Mouse (Mus musculus): ENCODE results near the gene Tmem189. TPM values are rescaled to one million over a fixed set of nuclear protein-coding genes. Genes with fewer than 3 reads are reported as not detected.
A peak's percentile ranks its signal among the peaks of the same experiment; 100 is the strongest.

The Tmem189 gene
- polyA plus RNA-seq (2014; fragmentation: Nextera tagmentation; extraction: Ambion mirVana): 40.0 and 40.6 TPM in 2 replicates

DNA sequence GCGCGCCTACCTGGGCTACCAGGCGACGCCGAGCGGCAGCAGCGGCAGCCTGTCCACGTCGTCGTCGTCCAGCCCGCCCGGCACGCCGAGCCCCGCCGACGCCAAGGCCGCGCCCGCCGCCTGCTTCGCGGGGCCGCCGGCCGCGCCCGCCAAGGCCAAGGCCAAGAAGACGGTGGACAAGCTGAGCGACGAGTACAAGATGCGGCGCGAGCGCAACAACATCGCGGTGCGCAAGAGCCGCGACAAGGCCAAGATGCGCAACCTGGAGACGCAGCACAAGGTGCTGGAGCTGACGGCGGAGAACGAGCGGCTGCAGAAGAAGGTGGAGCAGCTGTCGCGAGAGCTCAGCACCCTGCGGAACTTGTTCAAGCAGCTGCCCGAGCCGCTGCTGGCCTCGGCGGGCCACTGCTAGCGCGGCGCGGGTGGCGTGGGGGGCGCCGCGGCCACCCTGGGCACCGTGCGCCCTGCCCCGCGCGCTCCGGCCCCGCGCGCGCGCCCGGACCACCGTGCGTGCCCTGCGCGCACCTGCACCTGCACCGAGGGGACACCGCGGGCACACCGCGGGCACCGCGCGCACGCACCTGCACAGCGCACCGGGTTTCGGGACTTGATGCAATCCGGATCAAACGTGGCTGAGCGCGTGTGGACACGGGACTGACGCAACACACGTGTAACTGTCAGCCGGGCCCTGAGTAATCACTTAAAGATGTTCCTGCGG, at the start of gene Tmem189:
Gene Tmem189, minus strand, starts transcription at position 322 of the 718 bp plus-strand sequence.
- Histone ChIP-seq H3K36me3 (ENCODE audit: control insufficient read depth, insufficient read depth, low read length) (no peaks in the 10 kb centered on the region), H3K4me1 (ENCODE audit: control insufficient read depth, insufficient read depth, low read length) (0 out of 2 replicates have a peak, but pooled peaks cover 3% of the 10 kb centered on the region), H3K9me3 (ENCODE audit: control insufficient read depth, low read length) (no peaks in the 10 kb centered on the region), H3K9ac (ENCODE audit: low read depth, low read length) (peak within 1 kb of the TSS; percentile 81), H3K27me3 (replicated peaks; ENCODE audit: control insufficient read depth, insufficient read depth, low read length) (no peaks in the 10 kb centered on the region; the same call in 1 of the 2 replicates), H3K4me2 (ENCODE audit: low read depth, low read length) (peak within 1 kb of the TSS; percentile 98), H3K4me3 (ENCODE audit: low read depth, low read length) (peak within 1 kb of the TSS; percentile 74), H3K27ac (replicated peaks; ENCODE audit: low read depth, low read length) (peak within 1 kb of the TSS; percentile 74)
- peak; percentile 30 for ATAC-seq (ENCODE audit: low read depth)
- under 1% methylated on average over 39 of the region's 99 CpGs for WGBS
- peak; percentile 85 for DNase-seq (ENCODE audit: low spot score)

DNA sequence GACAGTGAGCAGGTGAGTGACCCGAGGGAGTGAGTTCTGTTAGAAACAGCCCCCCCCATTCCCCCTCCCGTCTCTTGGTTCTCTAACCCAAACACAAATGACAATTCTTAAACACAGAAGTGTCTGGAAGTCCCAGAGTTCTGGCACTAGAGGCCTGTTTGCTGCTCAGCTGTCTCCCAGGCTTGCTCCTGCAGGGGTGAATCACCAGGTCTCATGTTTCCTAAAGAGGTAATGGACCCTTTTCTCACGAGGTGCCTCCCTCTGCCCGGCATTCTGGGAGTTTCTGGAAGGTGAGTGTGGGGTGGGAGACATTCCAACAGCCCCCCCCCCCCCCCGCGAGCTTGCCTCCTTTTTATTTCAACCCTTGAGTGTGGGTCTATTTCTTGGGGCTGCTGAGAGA, 49.4 kb upstream of the Tmem189 start:
- no peak overlapping the region for H3K4me2 ChIP-seq (ENCODE audit: low read depth, low read length)
- H3K4me3 ChIP-seq (ENCODE audit: low read depth, low read length): no peak overlapping the region
- DNase-seq (ENCODE audit: low spot score): peak; percentile 79
- 18% methylated on average over 4 of the region's 6 CpGs for WGBS
- no peaks in the 10 kb centered on the region for H3K36me3 ChIP-seq (ENCODE audit: control insufficient read depth, insufficient read depth, low read length)
- peaks cover 13% of the 10 kb centered on the region for H3K4me1 ChIP-seq (ENCODE audit: control insufficient read depth, insufficient read depth, low read length)
- no peak overlapping the region for H3K9ac ChIP-seq (ENCODE audit: low read depth, low read length)
- peak overlapping the region; percentile 28 for H3K27ac ChIP-seq (replicated peaks; ENCODE audit: low read depth, low read length)
- ATAC-seq (ENCODE audit: low read depth): peak; percentile 48; the same call in 1 of the 2 replicates
- H3K27me3 ChIP-seq (replicated peaks; ENCODE audit: control insufficient read depth, insufficient read depth, low read length): no peaks in the 10 kb centered on the region
- H3K9me3 ChIP-seq (ENCODE audit: control insufficient read depth, low read length): no peaks in the 10 kb centered on the region

DNA sequence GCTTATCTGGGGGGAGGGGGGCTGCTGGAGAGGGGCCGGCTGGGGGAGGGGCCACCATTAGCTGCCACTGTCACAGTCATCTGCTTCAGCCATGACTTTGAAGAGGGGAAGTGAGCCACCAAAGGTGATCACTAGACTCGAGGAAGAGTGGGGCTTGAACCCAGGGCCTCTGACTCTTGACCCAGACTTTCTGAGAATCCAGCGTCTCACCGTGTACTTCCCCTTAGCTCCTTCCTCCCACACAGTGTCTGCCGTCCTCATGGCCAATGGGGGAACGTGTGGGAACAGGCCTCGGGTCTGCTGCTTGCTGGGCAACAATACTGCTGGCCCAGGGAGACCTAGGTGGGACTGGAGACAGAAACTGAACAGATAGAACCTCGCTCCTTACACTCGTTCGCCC, 45.2 kb upstream of the Tmem189 start:
- no peak overlapping the region for H3K9ac ChIP-seq (ENCODE audit: low read depth, low read length)
- H3K4me1 ChIP-seq (ENCODE audit: control insufficient read depth, insufficient read depth, low read length): peaks cover 5% of the 10 kb centered on the region
- no peaks in the 10 kb centered on the region for H3K36me3 ChIP-seq (ENCODE audit: control insufficient read depth, insufficient read depth, low read length)
- no peak overlapping the region for H3K4me2 ChIP-seq (ENCODE audit: low read depth, low read length)
- no peaks in the 10 kb centered on the region for H3K9me3 ChIP-seq (ENCODE audit: control insufficient read depth, low read length)
- no peak for ATAC-seq (ENCODE audit: low read depth)
- DNase-seq (ENCODE audit: low spot score): no peak
- WGBS: 62% methylated on average over 10 of the region's 10 CpGs
- no peak overlapping the region for H3K4me3 ChIP-seq (ENCODE audit: low read depth, low read length)
- no peaks in the 10 kb centered on the region for H3K27me3 ChIP-seq (replicated peaks; ENCODE audit: control insufficient read depth, insufficient read depth, low read length)
- no peak overlapping the region for H3K27ac ChIP-seq (replicated peaks; ENCODE audit: low read depth, low read length)

DNA sequence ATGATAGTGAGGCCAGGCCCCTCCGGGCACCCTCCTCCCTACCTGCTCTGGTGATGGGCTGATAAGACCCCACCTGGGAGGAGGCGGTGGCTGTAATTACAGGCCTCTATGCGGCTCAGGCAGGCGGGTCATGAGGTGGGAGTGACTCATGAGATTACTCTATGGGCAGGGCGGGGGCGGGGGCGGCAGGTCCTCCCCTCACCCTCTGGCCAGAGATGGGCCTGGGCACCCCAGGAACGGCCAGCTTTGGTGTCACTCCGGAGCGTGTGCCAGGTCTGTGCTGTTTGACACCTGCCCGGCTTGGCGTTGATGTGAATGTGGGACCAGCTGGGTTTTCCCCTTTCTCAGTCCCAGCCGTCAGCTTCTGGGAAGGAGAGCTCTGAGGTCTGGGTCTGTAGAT, 41.5 kb upstream of the Tmem189 start:
- Histone ChIP-seq H3K9me3 (ENCODE audit: control insufficient read depth, low read length) (no peaks in the 10 kb centered on the region), H3K27me3 (replicated peaks; ENCODE audit: control insufficient read depth, insufficient read depth, low read length) (no peaks in the 10 kb centered on the region), H3K4me3 (ENCODE audit: low read depth, low read length) (no peak overlapping the region), H3K9ac (ENCODE audit: low read depth, low read length) (no peak overlapping the region), H3K36me3 (ENCODE audit: control insufficient read depth, insufficient read depth, low read length) (no peaks in the 10 kb centered on the region), H3K4me2 (ENCODE audit: low read depth, low read length) (no peak overlapping the region), H3K4me1 (ENCODE audit: control insufficient read depth, insufficient read depth, low read length) (peaks cover 12% of the 10 kb centered on the region; the same call in 1 of the 2 replicates), H3K27ac (replicated peaks; ENCODE audit: low read depth, low read length) (0 out of 2 replicates have a peak overlapping the region, but pooled peaks have one; percentile 10)
- WGBS: 70% methylated on average over 9 of the region's 13 CpGs
- DNase-seq (ENCODE audit: low spot score) (no peak), ATAC-seq (ENCODE audit: low read depth) (no peak)

DNA sequence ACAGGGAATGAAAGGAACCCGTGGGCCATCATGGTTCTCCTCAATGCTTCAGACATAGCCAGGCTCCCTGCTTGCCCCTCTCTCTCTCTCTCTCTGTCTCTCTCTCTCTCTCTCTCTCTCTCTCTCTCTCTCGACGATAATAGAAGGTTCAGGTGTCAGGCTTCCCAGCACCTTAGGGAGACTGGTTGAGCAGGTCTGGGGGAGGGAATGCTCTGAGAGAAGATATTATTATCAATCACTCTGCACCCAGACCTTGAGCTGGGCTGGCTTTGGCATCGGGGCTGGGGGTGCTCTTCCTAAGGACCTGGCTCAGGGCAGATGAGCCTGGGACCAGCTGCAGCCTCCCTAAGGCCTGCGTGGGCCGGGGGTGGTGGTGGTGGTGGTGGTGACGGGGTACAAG, 40.4 kb upstream of the Tmem189 start:
- Histone ChIP-seq H3K4me1 (ENCODE audit: control insufficient read depth, insufficient read depth, low read length) (peaks cover 12% of the 10 kb centered on the region; the same call in 1 of the 2 replicates), H3K4me2 (ENCODE audit: low read depth, low read length) (no peak overlapping the region), H3K27ac (replicated peaks; ENCODE audit: low read depth, low read length) (0 out of 2 replicates have a peak overlapping the region, but pooled peaks have one; percentile 8), H3K9ac (ENCODE audit: low read depth, low read length) (no peak overlapping the region), H3K27me3 (replicated peaks; ENCODE audit: control insufficient read depth, insufficient read depth, low read length) (no peaks in the 10 kb centered on the region), H3K4me3 (ENCODE audit: low read depth, low read length) (no peak overlapping the region), H3K9me3 (ENCODE audit: control insufficient read depth, low read length) (no peaks in the 10 kb centered on the region), H3K36me3 (ENCODE audit: control insufficient read depth, insufficient read depth, low read length) (no peaks in the 10 kb centered on the region)
- DNase-seq (ENCODE audit: low spot score) (peak; percentile 61), ATAC-seq (ENCODE audit: low read depth) (peak; percentile 32; the same call in 1 of the 2 replicates)
- 78% methylated on average over 6 of the region's 7 CpGs for WGBS

DNA sequence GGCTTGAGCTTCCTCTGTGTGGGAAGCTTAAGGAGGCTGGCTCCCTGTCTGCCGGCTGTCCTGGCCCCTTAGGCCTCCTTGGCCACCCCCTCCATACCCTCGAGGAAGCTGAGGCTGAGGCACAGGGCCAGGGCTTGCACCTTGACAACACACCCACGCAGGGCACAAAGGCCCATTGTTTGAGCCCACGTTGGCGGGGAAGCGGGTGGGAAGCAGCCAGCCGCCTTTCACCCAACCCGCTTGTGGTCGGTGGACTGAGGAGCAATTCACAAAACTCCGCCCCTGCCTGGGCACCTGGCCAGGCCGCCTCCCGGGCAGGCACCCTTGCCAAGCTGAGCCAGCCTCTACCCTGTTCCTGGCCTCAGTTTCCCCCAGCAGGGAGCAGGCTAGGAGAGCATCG, 37.5 kb upstream of the Tmem189 start:
- Histone ChIP-seq H3K4me3 (ENCODE audit: low read depth, low read length) (no peak overlapping the region), H3K9me3 (ENCODE audit: control insufficient read depth, low read length) (no peaks in the 10 kb centered on the region), H3K9ac (ENCODE audit: low read depth, low read length) (no peak overlapping the region), H3K27ac (replicated peaks; ENCODE audit: low read depth, low read length) (peak overlapping the region; percentile 39; the same call in 1 of the 2 replicates), H3K27me3 (replicated peaks; ENCODE audit: control insufficient read depth, insufficient read depth, low read length) (no peaks in the 10 kb centered on the region), H3K4me2 (ENCODE audit: low read depth, low read length) (no peak overlapping the region), H3K36me3 (ENCODE audit: control insufficient read depth, insufficient read depth, low read length) (no peaks in the 10 kb centered on the region), H3K4me1 (ENCODE audit: control insufficient read depth, insufficient read depth, low read length) (peaks cover 12% of the 10 kb centered on the region; the same call in 1 of the 2 replicates)
- WGBS: 26% methylated on average over 13 of the region's 13 CpGs
- peak; percentile 89 for DNase-seq (ENCODE audit: low spot score)
- peak; percentile 70 for ATAC-seq (ENCODE audit: low read depth)

DNA sequence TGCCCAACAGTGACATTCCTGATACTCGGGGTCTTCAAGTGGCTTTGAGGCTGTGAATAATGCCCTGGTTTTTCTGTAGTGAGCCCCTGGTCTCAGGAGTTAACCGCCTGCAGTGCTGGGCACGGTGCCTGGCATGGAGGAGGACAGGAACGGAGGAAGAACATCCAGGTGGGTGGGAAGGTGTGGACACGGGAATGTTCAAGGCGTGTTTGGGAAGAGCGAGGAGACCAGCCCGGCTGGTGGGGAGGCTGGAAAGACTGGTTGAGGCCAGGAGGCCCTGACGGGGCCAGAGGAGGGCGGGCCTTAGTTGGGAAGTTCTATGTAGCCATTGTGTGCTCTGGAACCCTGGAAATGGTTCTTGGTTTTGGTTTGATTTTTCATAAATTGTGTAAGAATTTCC, 36.3 kb upstream of the Tmem189 start:
- Histone ChIP-seq H3K9me3 (ENCODE audit: control insufficient read depth, low read length) (no peaks in the 10 kb centered on the region), H3K4me1 (ENCODE audit: control insufficient read depth, insufficient read depth, low read length) (peaks cover 12% of the 10 kb centered on the region; the same call in 1 of the 2 replicates), H3K4me3 (ENCODE audit: low read depth, low read length) (no peak overlapping the region), H3K4me2 (ENCODE audit: low read depth, low read length) (no peak overlapping the region), H3K36me3 (ENCODE audit: control insufficient read depth, insufficient read depth, low read length) (no peaks in the 10 kb centered on the region), H3K27me3 (replicated peaks; ENCODE audit: control insufficient read depth, insufficient read depth, low read length) (no peaks in the 10 kb centered on the region), H3K27ac (replicated peaks; ENCODE audit: low read depth, low read length) (no peak overlapping the region), H3K9ac (ENCODE audit: low read depth, low read length) (no peak overlapping the region)
- 89% methylated on average over 10 of the region's 10 CpGs for WGBS
- no peak for ATAC-seq (ENCODE audit: low read depth)
- no peak for DNase-seq (ENCODE audit: low spot score)

DNA sequence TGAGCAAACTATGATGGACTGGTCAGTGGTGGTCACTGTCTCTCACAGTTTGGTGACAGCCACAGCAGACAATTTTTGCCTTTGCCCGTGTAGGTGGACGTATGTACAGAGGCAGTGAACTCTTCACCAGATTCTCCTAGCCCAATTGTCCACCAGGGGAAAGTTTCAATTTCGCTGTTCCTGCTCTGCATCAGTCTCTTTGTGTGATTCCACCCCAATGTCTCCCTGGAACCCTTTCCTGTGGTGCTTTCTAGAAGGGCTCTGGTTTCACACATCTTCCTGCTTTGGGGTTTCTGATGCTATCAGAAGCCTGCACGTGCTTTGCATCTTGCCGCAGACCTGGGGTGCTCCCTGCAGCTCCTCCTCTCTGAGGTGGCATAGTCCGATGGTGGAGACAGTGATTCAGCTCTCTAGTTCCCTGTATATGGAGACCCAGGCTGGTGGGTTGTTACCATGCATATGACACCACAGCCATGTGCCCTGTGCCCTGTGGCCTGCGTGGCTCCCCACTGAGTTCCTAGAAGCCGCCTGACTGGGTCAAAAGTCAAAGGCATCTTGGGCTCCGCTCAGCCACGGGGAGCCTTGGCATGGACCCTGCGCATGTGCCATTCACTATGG, 34.1 kb upstream of the Tmem189 start:
- Histone ChIP-seq H3K4me3 (ENCODE audit: low read depth, low read length) (no peak overlapping the region), H3K4me2 (ENCODE audit: low read depth, low read length) (no peak overlapping the region), H3K27me3 (replicated peaks; ENCODE audit: control insufficient read depth, insufficient read depth, low read length) (no peaks in the 10 kb centered on the region), H3K9me3 (ENCODE audit: control insufficient read depth, low read length) (no peaks in the 10 kb centered on the region), H3K9ac (ENCODE audit: low read depth, low read length) (no peak overlapping the region), H3K4me1 (ENCODE audit: control insufficient read depth, insufficient read depth, low read length) (peaks cover 12% of the 10 kb centered on the region; the same call in 1 of the 2 replicates), H3K36me3 (ENCODE audit: control insufficient read depth, insufficient read depth, low read length) (no peaks in the 10 kb centered on the region), H3K27ac (replicated peaks; ENCODE audit: low read depth, low read length) (no peak overlapping the region)
- ATAC-seq (ENCODE audit: low read depth) (no peak), DNase-seq (ENCODE audit: low spot score) (no peak)
- 69% methylated on average over 11 of the region's 11 CpGs for WGBS
